Mouse (Mus musculus) heart, embryonic 11.5 days (tissue): ENCODE measurements around the gene Mycn. TPM values are rescaled to one million over a fixed set of nuclear protein-coding genes. Genes with fewer than 3 reads are reported as not detected.

ENCODE experiments used
- ATAC-seq: fragments of 200-750 bp; cut with Nextera tagmentation; replicated peaks from 2 replicates; pipeline ENCODE4 v1.8.0; 2017; ENCODE audit warnings: moderate library complexity; ENCODE audit not compliant: insufficient number of reproducible peaks, low FRiP score, low TSS enrichment
- H3K27ac ChIP-seq: fragments of 300-500 bp; sonication (generic); 2 replicates; pipeline ENCODE4 v1.5.1; 2014; ENCODE audit warnings: mild to moderate bottlenecking, low read depth, low read length
- H3K27me3 ChIP-seq: fragments of 300-500 bp; sonication (generic); 2 replicates; pipeline ENCODE4 v1.6.1; 2014; ENCODE audit warnings: mild to moderate bottlenecking, low read length, mixed read lengths; ENCODE audit not compliant: control insufficient read depth, insufficient read depth
- H3K36me3 ChIP-seq: fragments of 300-500 bp; sonication (generic); 2 replicates; pipeline ENCODE4 v1.6.1; 2014; ENCODE audit warnings: mild to moderate bottlenecking, low read length, moderate library complexity, mixed read lengths; ENCODE audit not compliant: control insufficient read depth, insufficient read depth
- H3K4me1 ChIP-seq: fragments of 300-500 bp; sonication (generic); 2 replicates; pipeline ENCODE4 v1.6.1; 2014; ENCODE audit warnings: low read length; ENCODE audit not compliant: control insufficient read depth, insufficient read depth
- H3K4me2 ChIP-seq: fragments of 300-500 bp; sonication (generic); 2 replicates; pipeline ENCODE4 v1.6.1; 2014; ENCODE audit warnings: mild to moderate bottlenecking, moderate library complexity
- H3K4me3 ChIP-seq: fragments of 300-500 bp; sonication (generic); 2 replicates; pipeline ENCODE4 v1.5.1; 2014; ENCODE audit warnings: low read depth, low read length
- H3K9ac ChIP-seq: fragments of 300-500 bp; sonication (generic); 2 replicates; pipeline ENCODE4 v1.6.1; 2014; ENCODE audit warnings: mild to moderate bottlenecking, low read depth, low read length, moderate library complexity
- H3K9me3 ChIP-seq: fragments of 300-500 bp; sonication (generic); replicated peaks from 2 replicates; pipeline ENCODE4 v1.6.1; 2016; ENCODE audit warnings: low read length; ENCODE audit not compliant: control insufficient read depth
- WGBS: fragments of 180-500 bp; shearing (Covaris S2); extraction: QIAGEN DNeasy Blood & Tissue Kit; methylation state at CpG from one replicate; pipeline ENCODE4 v1.1.7; 2014; ENCODE audit not compliant: insufficient replicate concordance; 5-methylcytosine and 5-hydroxymethylcytosine counted together
- polyA plus RNA-seq: library from polyadenylated mRNA; unstranded; fragments of >200 nt; fragmentation: Nextera tagmentation; extraction: Ambion mirVana; gene quantifications from 2 replicates; pipeline ENCODE4 v1.2.1, GENCODE M21; 2014

Mycn gene
- polyA plus RNA-seq, 1 experiment from 2014 or later, result 53.3 TPM

DNA sequence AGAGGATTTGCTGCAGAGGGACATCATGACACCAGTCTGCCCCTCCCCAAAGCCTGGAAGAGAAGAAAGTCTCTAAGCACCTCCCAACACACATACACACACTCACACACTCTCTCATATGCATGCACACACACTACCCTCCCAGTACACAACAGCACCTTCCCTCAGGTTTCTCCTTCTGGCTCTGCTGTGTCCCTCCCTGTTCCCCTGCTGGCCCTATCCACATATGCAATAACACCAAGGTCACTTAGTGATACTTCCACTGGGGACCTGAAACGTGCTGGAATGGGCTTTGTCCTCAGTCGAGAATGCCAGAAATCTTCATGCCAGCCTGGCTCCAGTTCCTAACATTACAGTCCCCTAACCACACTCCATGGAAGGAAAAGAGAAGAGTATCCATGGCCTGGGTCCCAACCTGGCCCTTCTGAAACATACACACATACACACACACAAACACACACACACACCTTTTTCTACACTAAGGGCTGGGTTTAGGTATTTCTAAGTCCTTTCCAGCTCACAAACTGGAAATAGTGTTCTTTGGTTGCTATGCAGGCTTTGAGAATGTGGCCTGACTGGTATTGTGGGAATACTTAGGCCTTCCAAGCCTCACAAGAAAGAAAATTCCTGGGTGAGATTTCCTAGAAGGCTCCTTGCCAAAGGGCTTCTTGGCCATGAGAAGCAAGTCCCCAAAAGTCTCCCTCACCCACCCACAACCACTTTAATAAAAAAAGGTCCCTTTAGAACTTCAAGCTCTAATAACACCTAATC, 43.2 kb downstream of the Mycn start:
- H3K27me3 ChIP-seq, result no peaks in the 10 kb centered on the region; the same call in 1 of the 2 replicates
- H3K9ac ChIP-seq, result no peak overlapping the region
- no peak for ATAC-seq
- no peaks in the 10 kb centered on the region for H3K36me3 ChIP-seq
- 44% methylated on average over 2 of the region's 2 CpGs for WGBS
- no peaks in the 10 kb centered on the region for H3K9me3 ChIP-seq
- no peak overlapping the region for H3K4me3 ChIP-seq
- no peak overlapping the region for H3K4me2 ChIP-seq
- H3K4me1 ChIP-seq, result no peaks in the 10 kb centered on the region
- no peak overlapping the region for H3K27ac ChIP-seq

- Histone ChIP-seq H3K9ac (no peak overlapping the region), H3K4me2 (no peak overlapping the region), H3K36me3 (no peaks in the 10 kb centered on the region), H3K9me3 (no peaks in the 10 kb centered on the region), H3K4me1 (no peaks in the 10 kb centered on the region), H3K27ac (no peak overlapping the region), H3K4me3 (no peak overlapping the region), H3K27me3 (no peaks in the 10 kb centered on the region)
- ATAC-seq, result no peak
- 83% methylated on average over 8 of the region's 8 CpGs for whole genome bisulfite sequencing
Measured at GRCm38 (mm10) chr12:12893986-12894385, 47.7 kb downstream of the Mycn start.

DNA sequence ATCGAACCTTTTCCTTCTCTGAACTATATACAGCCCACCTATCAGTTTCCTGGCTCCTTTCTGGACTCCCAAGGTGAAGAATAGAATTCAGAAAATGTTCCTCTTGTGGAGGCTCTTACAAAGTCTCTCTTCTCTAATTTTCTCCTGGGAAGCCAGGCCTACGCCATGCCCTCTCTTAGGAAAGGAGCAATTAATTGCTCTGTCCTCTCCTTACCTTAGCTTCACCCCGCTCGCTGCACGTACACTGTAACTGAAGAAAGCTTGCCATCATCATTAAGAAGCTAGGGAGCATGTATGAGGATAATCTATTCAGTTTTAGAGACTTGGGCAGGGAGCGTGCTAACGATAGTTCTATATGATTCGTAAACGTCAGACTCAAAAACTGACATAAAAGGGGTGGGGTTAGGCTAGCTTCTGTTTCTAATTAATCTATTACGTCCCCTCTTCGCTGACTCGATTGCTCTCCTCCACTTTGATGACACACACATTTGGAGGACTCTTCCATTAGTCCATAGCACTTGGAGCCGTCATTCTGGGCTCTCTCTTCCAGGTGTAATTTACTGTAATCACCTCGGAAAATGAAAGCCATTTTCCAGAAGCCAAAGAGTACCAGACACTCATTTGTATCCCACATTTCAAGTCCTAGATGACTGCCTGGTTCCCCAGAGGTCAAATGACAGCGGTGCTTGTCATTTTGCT, 55.4 kb downstream of the Mycn start:
- H3K4me2 ChIP-seq, result no peak overlapping the region
- H3K36me3 ChIP-seq, result no peaks in the 10 kb centered on the region
- no peaks in the 10 kb centered on the region for H3K9me3 ChIP-seq
- no peak overlapping the region for H3K4me3 ChIP-seq
- H3K27me3 ChIP-seq, result no peaks in the 10 kb centered on the region
- H3K4me1 ChIP-seq, result 0 out of 2 replicates have a peak, but pooled peaks cover 3% of the 10 kb centered on the region
- 70% methylated on average over 15 of the region's 15 CpGs for WGBS
- no peak overlapping the region for H3K9ac ChIP-seq
- ATAC-seq, result no peak
- no peak overlapping the region for H3K27ac ChIP-seq
